Mouse (Mus musculus) heart, postnatal 0 days (tissue): ENCODE measurements around the gene Ccdc114. TPM values are rescaled to one million over a fixed set of nuclear protein-coding genes. Genes with fewer than 3 reads are reported as not detected.
"Not testable (repeated sequence)": the region's sequence is repeated elsewhere in the genome, so short reads cannot be mapped to it uniquely, and the experiment has no call there.

ENCODE experiments used
- ATAC-seq: fragments of 200-750 bp; cut with Nextera tagmentation; 2 replicates; pipeline ENCODE4 v1.8.0; 2017; ENCODE audit warnings: low read depth, moderate number of reproducible peaks, moderate library complexity; ENCODE audit not compliant: insufficient read depth
- DNase-seq: peaks from one replicate; pipeline ENCODE4 v3.0.0-alpha.2; 2016; ENCODE audit warnings: low spot score
- H3K27ac ChIP-seq: fragments of 300-500 bp; sonication (generic); 2 replicates; pipeline ENCODE4 v1.5.1; 2014; ENCODE audit warnings: low read depth, mild to moderate bottlenecking
- H3K27me3 ChIP-seq: fragments of 300-500 bp; sonication (generic); 2 replicates; pipeline ENCODE4 v1.6.1; 2014; ENCODE audit warnings: low read length, mixed read lengths; ENCODE audit not compliant: control insufficient read depth, insufficient read depth
- H3K36me3 ChIP-seq: fragments of 300-500 bp; sonication (generic); replicated peaks from 2 replicates; pipeline ENCODE4 v1.6.1; 2014; ENCODE audit warnings: low read length, mixed read lengths; ENCODE audit not compliant: control insufficient read depth, insufficient read depth
- H3K4me1 ChIP-seq: fragments of 300-500 bp; sonication (generic); 2 replicates; pipeline ENCODE4 v1.6.1; 2014; ENCODE audit warnings: antibody characterized with exemption; ENCODE audit not compliant: control insufficient read depth, insufficient read depth
- H3K4me2 ChIP-seq: fragments of 300-500 bp; sonication (generic); 2 replicates; pipeline ENCODE4 v1.6.1; 2014; ENCODE audit warnings: low read depth, mild to moderate bottlenecking, low read length, moderate library complexity
- H3K4me3 ChIP-seq: fragments of 300-500 bp; sonication (generic); 2 replicates; pipeline ENCODE4 v1.5.1; 2014; ENCODE audit warnings: low read depth, low read length
- H3K9ac ChIP-seq: fragments of 300-500 bp; sonication (generic); replicated peaks from 2 replicates; pipeline ENCODE4 v1.6.1; 2014; ENCODE audit warnings: low read depth, low read length, mixed read lengths
- H3K9me3 ChIP-seq: fragments of 300-500 bp; sonication (generic); replicated peaks from 2 replicates; pipeline ENCODE4 v1.6.1; 2016; ENCODE audit warnings: low read length; ENCODE audit not compliant: control insufficient read depth
- CTCF ChIP-seq: IDR thresholded peaks from 2 replicates; pipeline ENCODE4 v1.5.1; 2016; ENCODE audit warnings: antibody characterized with exemption, control low read depth, low read depth
- EP300 ChIP-seq: IDR thresholded peaks from 2 replicates; pipeline ENCODE4 v1.6.1; 2016; ENCODE audit warnings: antibody characterized with exemption, low read depth
- WGBS: fragments of 180-500 bp; shearing (Covaris S2); extraction: QIAGEN DNeasy Blood & Tissue Kit; methylation state at CpG from one replicate; pipeline ENCODE4 v1.1.7; 2014; 5-methylcytosine and 5-hydroxymethylcytosine counted together
- polyA plus RNA-seq: library from polyadenylated mRNA; unstranded; fragments of >200 nt; fragmentation: Nextera tagmentation; extraction: Ambion mirVana; gene quantifications from 2 replicates; pipeline ENCODE4 v1.2.1, GENCODE M21; 2015
- total RNA-seq: library from RNA; depleted of rRNA; stranded (reverse); fragments of >200 nt; gene quantifications from 2 replicates; pipeline ENCODE4 v1.2.3, GENCODE M21; 2014; ENCODE audit warnings: low replicate concordance; rRNA removed

Gene Ccdc114
- 1.2 and 1.7 TPM in 2 replicates for total RNA-seq
- 2.2 and 2.9 TPM in 2 replicates for polyA plus RNA-seq

DNA sequence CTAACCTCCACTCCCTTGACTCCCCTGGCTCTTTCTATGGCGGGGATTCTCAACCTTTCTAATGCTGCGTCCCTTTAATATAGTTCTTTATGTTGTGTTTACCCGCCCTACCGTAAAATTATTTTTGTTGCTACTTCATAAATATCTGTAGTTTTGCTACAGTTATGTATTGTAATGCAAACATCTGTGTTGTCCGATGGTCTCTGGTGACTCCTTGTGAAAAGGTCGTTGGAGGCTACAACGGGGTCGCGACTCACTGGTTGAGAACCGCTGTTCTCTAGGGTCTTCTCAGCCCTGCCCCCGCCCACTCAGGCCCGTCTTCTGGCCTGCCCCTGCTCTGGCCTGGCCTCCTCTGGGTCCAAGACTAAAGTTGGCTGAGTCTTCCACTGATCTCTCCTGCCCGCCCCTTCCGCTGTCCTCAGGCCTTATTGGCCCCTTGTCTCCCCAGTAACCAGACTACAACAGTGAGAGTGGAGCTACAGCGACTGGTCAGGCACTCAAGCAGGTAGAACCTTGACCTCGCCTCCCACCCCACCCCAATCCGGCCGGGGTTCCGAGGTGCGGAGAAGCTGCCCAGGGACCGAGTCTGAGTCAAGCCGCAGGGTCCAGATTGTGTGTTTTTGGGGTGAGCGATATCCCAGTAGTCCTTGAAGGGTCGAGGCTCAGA is at the start of gene Ccdc114:
Gene Ccdc114 (plus strand): TSS at position 311 of the 667 bp plus-strand sequence.
- peak within 1 kb of the TSS; percentile 90 for H3K27ac ChIP-seq
- no peak for TF ChIP-seq CTCF
- no peak for TF ChIP-seq EP300
- no peaks in the 10 kb centered on the region for H3K27me3 ChIP-seq
- H3K4me2 ChIP-seq = peak within 1 kb of the TSS; percentile 65
- ATAC-seq = peak; percentile 80
- peak within 1 kb of the TSS; percentile 28; the same call in 1 of the 2 replicates for H3K9ac ChIP-seq
- H3K4me3 ChIP-seq = peak within 1 kb of the TSS; percentile 51
- no peaks in the 10 kb centered on the region for H3K9me3 ChIP-seq
- 5% methylated on average over 24 of the region's 24 CpGs for WGBS
- no peaks in the 10 kb centered on the region for H3K4me1 ChIP-seq
- peak; percentile 90 for DNase-seq
- 0 out of 2 replicates have a peak, but pooled peaks cover 3% of the 10 kb centered on the region for H3K36me3 ChIP-seq

DNA sequence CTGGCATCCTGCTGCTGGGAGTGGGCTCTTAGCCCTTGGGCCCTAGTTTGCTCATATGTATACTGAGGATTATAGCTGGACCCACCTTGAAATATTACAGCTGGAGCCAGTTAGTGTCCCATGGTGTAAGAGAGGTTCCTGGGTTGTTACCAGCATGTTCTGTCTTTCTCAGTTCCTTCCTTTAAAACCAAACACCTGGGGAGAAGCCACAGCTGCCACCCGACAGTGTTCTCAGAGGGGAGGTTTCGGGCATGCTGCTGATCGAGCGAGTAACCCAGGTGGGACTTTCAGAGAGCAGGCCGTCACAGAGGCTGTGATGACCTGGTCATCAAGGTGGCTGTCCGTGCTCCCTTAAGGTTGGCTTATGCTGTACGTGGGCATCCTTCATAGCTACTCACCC is 47.0 kb upstream of the Ccdc114 start:
- Histone ChIP-seq H3K4me2 (no peak overlapping the region), H3K4me1 (peaks cover 13% of the 10 kb centered on the region), H3K4me3 (no peak overlapping the region), H3K27me3 (no peaks in the 10 kb centered on the region), H3K27ac (no peak overlapping the region), H3K9ac (no peak overlapping the region), H3K36me3 (peaks cover 63% of the 10 kb centered on the region), H3K9me3 (no peaks in the 10 kb centered on the region; the same call in 1 of the 2 replicates)
- DNase-seq = no peak
- 96% methylated on average over 7 of the region's 7 CpGs for whole genome bisulfite sequencing
- no peak for ATAC-seq
- TF ChIP-seq CTCF (no peak), EP300 (no peak)

DNA sequence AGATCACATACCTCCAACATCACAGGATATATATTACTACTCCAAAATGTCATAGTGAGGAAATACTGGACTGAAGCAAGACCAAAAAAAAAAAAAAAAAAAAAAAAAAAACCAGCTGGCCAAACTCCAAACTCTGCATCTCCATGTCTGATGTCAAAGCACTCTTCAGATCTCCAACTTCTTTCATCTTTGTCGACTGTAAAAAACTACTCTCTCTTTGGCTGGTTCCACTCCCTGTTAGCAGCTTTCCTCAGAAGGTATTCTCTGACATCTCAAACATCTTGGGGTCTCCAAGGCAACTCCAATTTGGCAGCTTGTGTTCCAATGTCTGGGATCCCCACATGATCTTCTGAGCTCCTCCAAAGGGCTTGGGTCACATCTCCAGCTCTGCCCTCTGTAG is 45.6 kb upstream of the Ccdc114 start, which contains the start of gene Grin2d:
Gene Grin2d (minus strand): TSS at position 101 of the 400 bp plus-strand sequence.
- not testable (repeated sequence) for DNase-seq, H3K27me3 ChIP-seq, ATAC-seq, H3K4me3 ChIP-seq, H3K9ac ChIP-seq, H3K9me3 ChIP-seq, H3K4me2 ChIP-seq, H3K27ac ChIP-seq
- 84% methylated on average over 1 of the region's 1 CpGs for WGBS
- H3K4me1 ChIP-seq = peaks cover 13% of the 10 kb centered on the region
- H3K36me3 ChIP-seq = peaks cover 77% of the 10 kb centered on the region

DNA sequence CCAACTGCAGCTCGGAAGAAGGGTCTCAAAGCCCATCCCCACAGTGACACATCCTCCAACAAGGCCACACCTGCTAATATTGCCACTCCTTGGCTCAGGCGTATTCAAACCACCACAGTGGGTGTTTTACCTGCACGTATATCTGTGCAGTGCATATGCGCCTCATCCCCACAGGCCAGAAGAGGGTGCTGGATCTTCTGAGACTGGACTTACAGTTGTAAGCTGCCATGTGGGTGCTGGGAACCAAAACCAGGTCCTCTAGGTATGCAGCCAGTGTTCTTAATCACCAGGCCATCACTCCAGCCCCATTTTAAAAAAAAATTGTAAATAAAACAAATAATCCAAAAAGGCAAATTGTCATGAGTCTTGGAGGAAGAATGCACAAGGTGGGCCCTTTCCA is 43.3 kb upstream of the Ccdc114 start:
- peaks cover 86% of the 10 kb centered on the region for H3K36me3 ChIP-seq
- ATAC-seq = no peak

DNA sequence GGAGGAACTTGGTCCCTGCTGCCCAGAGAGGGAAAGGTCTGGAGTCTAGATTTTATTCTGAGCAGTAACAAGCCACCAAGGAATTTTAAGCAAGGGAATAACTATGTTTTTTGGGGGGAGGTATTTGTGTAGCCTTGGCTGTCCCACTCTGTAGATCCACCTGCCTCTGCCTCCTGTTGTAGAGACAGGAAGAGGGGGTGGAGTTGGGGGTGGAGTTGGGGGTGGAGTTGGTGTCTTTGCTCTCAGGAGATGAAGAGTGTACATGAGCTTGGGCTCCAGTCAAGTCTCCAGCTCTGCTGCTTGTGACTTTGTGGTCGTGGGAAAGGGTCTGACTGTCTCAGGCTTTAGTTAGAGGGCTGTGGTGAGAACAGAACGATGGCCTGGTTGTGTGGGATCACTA is 42.9 kb upstream of the Ccdc114 start:
- no peak overlapping the region for H3K9ac ChIP-seq
- WGBS = 95% methylated on average over 2 of the region's 2 CpGs
- H3K36me3 ChIP-seq = peaks cover 84% of the 10 kb centered on the region
- DNase-seq (no peak), ATAC-seq (no peak)
- H3K9me3 ChIP-seq = no peaks in the 10 kb centered on the region; the same call in 1 of the 2 replicates
- no peaks in the 10 kb centered on the region for H3K4me1 ChIP-seq
- TF ChIP-seq EP300 = no peak
- no peak for TF ChIP-seq CTCF
- H3K27me3 ChIP-seq = no peaks in the 10 kb centered on the region
- no peak overlapping the region for H3K4me2 ChIP-seq
- H3K27ac ChIP-seq = no peak overlapping the region
- no peak overlapping the region for H3K4me3 ChIP-seq

More for the DNA sequence above, 43.3 kb upstream of the Ccdc114 start:
- no peak for DNase-seq
- no peak overlapping the region for H3K27ac ChIP-seq
- H3K9me3 ChIP-seq = no peaks in the 10 kb centered on the region; the same call in 1 of the 2 replicates
- H3K27me3 ChIP-seq = no peaks in the 10 kb centered on the region
- H3K4me2 ChIP-seq = no peak overlapping the region
- TF ChIP-seq CTCF (no peak), EP300 (no peak)
- H3K9ac ChIP-seq = no peak overlapping the region
- no peaks in the 10 kb centered on the region for H3K4me1 ChIP-seq
- H3K4me3 ChIP-seq = no peak overlapping the region
- 94% methylated on average over 4 of the region's 4 CpGs for WGBS
